Mouse (Mus musculus) skeletal muscle tissue, adult 2 months (tissue): Measurements from ENCODE around the gene Mdga1.
"Not testable (repeated sequence)": the region's sequence is repeated elsewhere in the genome, so short reads cannot be mapped to it uniquely, and the experiment has no call there.

Experiments used
- DNase-seq: peaks from one replicate; pipeline ENCODE4 v3.0.0-alpha.2; 2012; ENCODE audit warnings: low read depth, low spot score

Gene Mdga1

GRCm38 (mm10) chr17:29799398-29800095 lies 170.3 kb downstream of the Mdga1 start:
- peak; percentile 28 for DNase-seq

GRCm38 (mm10) chr17:29798151-29798550 lies 171.7 kb downstream of the Mdga1 start:
- no peak for DNase-seq

DNA sequence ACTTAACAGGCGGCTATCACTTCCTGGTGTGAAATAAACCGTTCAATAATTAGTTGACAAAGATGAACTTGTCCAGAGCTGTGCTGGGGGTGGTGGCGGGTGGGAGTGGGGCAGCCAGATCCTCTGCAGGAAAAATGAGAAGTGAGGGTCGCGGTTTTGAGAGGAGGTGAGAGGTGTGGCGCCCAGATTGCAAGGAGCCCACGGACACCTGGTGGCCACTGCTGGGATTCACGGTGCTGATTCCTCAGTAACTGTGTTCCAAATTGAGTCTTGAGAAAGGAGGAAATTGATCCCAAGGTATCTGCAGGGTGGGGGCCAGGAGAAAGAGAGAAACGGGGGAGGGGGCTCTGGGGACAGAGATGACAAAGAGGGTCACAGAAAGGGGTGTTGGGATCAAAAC lies 173.1 kb downstream of the Mdga1 start:
- DNase-seq, result no peak

DNA sequence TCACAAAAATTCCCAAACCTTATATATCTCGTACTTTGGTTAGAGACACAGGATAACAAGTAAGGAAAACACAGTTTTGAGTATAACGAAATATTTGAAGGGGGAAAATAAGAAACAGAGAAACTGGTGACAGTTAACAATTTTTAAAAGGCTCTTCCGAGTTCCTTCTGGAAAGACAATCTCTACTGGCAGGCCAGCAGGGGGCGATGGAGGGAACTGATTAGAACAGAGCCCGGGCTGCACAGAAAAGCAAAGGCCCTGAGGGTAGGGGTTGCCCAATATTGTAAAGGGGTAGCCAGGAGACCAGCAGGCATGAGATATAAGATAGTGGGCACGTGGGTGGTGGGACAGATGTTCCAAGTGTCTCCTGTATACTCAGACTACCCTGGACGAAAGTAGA lies 173.8 kb downstream of the Mdga1 start:
- peak; percentile 35 for DNase-seq

- no peak for DNase-seq
Observed at GRCm38 (mm10) chr17:29795050-29795770, 174.7 kb downstream of the Mdga1 start.

- no peak for DNase-seq
Observed at GRCm38 (mm10) chr17:29791531-29792050, 178.3 kb downstream of the Mdga1 start.

- DNase-seq, result no peak
Observed at GRCm38 (mm10) chr17:29790231-29790740, 179.6 kb downstream of the Mdga1 start.

GRCm38 (mm10) chr17:29789715-29790114 lies 180.2 kb downstream of the Mdga1 start:
- no peak for DNase-seq

GRCm38 (mm10) chr17:29788573-29788972 lies 181.3 kb downstream of the Mdga1 start:
- DNase-seq, result no peak

GRCm38 (mm10) chr17:29784820-29785219 lies 185.1 kb downstream of the Mdga1 start:
- no peak for DNase-seq

GRCm38 (mm10) chr17:29781472-29781871 lies 188.4 kb downstream of the Mdga1 start:
- not testable (repeated sequence) for DNase-seq

DNA sequence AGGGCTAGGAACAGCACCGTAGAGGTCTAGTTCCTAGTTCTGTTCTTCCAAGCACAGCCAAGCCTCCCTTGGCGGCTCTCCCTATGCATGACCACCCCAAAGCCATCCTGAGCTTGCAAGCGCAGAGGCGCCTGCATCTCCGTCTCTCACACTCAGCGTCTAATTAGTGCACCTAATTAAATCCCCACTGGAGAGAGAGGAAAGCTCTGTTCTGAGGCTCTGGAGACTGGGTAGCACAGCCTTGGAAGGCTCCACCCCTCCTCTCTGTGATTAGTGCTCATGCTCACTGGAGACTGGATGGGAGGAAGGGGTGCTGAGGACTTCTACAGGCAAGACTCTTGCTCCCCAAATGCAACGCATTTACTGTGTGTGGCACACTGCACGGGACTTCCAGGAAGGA lies 191.9 kb downstream of the Mdga1 start:
- no peak for DNase-seq
